Mouse (Mus musculus): Measurements from ENCODE around the gene Cmtm2a. TPM values are rescaled to one million over a fixed set of nuclear protein-coding genes. Genes with fewer than 3 reads are reported as not detected.
"Not testable (repeated sequence)": the region's sequence is repeated elsewhere in the genome, so short reads cannot be mapped to it uniquely, and the experiment has no call there.

The Cmtm2a gene
- polyA plus RNA-seq, 1 experiment from 2014 or later, result not detected

DNA sequence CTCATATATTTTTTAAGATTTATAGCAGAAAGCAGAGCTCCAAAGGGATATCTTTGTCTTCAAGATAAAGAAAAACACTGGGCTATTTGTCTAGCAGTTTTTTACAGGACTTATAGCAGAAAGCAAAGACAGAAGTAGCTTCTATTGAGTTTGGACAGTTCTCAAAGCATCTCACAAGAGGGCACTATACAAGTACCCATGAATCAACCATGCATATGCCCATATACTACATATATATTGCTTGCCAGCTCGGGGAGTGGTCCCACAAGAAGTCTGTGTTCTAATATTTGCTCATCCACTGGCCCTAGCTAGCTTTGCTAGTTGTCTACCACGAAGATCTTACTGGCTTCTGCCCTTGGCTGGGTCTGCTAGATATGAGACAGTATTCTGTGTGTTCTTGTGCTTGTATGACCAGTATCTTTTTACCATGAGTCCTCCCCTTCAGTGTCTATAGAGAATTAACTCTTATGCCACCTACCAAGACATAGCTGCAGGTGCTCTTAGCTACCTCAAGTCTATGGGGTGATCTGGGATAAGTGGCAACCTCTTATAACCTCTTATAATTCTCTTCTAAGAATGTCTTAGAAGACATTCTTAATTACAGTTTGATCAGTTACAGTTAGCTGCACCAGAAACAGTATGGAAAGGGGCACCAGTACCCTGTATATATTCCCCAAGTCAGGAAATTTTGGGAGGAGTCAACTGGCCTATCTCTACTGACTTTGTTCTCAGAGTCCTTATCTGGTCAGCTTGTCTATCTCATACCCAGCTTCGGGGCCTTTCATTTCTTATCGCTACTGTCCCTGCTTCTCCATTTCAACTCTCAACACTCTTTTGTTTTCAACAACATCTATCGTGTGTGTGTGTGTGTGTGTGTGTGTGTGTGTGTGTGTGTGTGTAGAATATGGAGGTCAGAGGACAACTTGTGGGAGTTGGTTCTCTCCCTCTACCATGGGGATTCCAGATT, 40.0 kb upstream of the Cmtm2a start:
- WGBS, result 86% methylated on average over 5 of the region's 5 CpGs
- H3K27ac ChIP-seq, result no peak overlapping the region

DNA sequence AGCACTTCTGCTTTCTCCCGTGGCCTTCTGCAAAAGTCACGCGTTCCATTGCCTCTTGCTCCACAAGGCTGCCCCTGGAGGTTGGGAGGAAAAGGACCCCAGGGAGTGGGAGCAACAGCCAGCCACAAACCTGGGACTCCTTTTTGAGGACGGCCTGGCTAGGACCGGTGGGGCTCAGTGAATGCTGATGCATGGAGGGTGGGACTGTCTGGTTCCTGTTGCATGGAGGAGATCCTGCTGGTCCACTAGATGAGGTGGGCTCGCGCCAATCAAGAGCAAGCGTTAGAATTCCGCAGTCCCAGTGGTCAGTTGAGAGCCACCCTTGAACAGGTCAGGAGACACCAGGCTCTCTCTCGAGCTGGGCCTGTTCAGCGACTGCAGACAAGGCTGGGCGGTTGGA, 28.9 kb upstream of the Cmtm2a start, which contains the start of gene Cmtm2b:
Gene Cmtm2b (plus strand): TSS at position 301 of the 400 bp plus-strand sequence.
- H3K27ac ChIP-seq; H3K36me3 ChIP-seq (ENCODE audit: poor library complexity, severe bottlenecking); H3K4me1 ChIP-seq; H3K4me2 ChIP-seq; H3K9me3 ChIP-seq (replicated peaks); H3K9ac ChIP-seq; H3K27me3 ChIP-seq; H3K4me3 ChIP-seq; ATAC-seq: not testable (repeated sequence)
- 90% methylated on average over 12 of the region's 12 CpGs for WGBS

More for the DNA sequence above, 40.0 kb upstream of the Cmtm2a start:
- Histone ChIP-seq H3K4me2 (no peak overlapping the region), H3K36me3 (ENCODE audit: poor library complexity, severe bottlenecking) (no peaks in the 10 kb centered on the region), H3K4me3 (no peak overlapping the region), H3K27me3 (no peaks in the 10 kb centered on the region), H3K4me1 (no peaks in the 10 kb centered on the region), H3K9me3 (replicated peaks) (peaks cover 4% of the 10 kb centered on the region; the same call in 1 of the 2 replicates), H3K9ac (no peak overlapping the region)
- no peak for ATAC-seq

DNA sequence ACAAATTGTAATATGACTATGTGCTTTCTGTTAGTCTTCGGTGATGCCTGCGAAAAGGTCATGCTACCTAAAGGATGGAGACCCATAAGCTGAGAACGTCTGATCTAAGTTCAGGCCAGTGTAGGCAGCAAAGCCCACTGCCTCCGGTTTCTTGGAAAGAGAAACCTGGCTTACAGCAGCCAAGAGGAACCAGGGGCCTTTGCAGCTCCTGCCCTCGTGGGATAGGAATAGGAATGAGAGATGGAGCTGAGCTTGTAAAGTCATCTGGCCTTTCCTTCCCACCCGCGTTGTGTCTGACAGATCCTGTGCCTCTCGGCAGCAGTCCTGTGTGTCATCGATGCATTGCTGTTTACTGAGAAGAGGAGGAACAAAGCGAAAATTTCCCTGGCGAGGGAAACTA, 28.3 kb upstream of the Cmtm2a start, which contains the start of gene Gm11020:
Gene Gm11020 (plus strand): TSS at position 301 of the 400 bp plus-strand sequence.
- not testable (repeated sequence) for H3K36me3 ChIP-seq (ENCODE audit: poor library complexity, severe bottlenecking); H3K9ac ChIP-seq; H3K4me3 ChIP-seq; H3K27ac ChIP-seq; H3K27me3 ChIP-seq; H3K9me3 ChIP-seq (replicated peaks); H3K4me1 ChIP-seq; ATAC-seq; H3K4me2 ChIP-seq
- 90% methylated on average over 11 of the region's 11 CpGs for WGBS

DNA sequence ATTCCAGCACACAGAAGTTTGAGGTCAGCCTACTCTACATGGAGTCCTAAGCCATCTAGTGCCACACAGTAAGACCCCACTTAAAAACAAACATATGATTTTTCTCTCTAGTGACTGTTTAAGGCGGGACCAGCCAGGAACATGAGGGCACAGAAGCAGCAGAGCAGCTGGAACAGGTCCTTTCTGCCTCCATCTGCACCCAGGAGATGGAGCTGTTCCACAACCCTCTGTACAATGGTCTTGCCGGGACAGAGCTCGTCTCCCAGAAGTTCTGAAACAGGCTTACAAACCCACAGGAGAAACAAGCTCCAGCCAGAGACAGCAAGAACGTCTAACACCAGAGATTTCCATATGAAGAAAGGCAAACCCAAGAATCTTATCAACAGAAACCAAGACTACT, 20.3 kb upstream of the Cmtm2a start:
- no peaks in the 10 kb centered on the region for H3K36me3 ChIP-seq (ENCODE audit: poor library complexity, severe bottlenecking)
- no peaks in the 10 kb centered on the region for H3K4me1 ChIP-seq
- H3K9ac ChIP-seq, result no peak overlapping the region
- no peak for ATAC-seq
- H3K27ac ChIP-seq, result no peak overlapping the region
- H3K4me2 ChIP-seq, result no peak overlapping the region
- H3K4me3 ChIP-seq, result no peak overlapping the region
- H3K9me3 ChIP-seq (replicated peaks), result no peaks in the 10 kb centered on the region
- no peaks in the 10 kb centered on the region for H3K27me3 ChIP-seq
- WGBS, result 76% methylated on average over 4 of the region's 4 CpGs

DNA sequence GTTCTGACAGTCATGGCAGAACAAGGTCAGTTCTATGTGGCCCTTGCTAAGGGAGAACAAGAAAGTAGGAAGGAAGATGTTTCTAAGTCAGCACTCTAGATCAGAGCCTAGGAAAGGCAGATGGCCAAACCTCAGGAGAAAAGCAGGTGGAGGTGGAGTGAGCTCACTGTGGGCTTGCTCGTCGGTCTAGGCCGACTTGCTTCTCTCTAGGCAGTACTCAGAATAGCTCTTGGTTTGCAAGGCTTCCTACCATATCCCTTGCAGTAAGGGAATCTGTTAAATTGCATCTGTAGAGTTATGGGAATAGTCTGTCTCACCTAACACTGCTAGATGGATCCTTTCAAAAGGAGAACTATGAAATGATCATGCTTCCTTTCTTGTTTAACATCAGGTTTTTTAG, 19.0 kb upstream of the Cmtm2a start:
- ATAC-seq; H3K9me3 ChIP-seq (replicated peaks); H3K36me3 ChIP-seq (ENCODE audit: poor library complexity, severe bottlenecking); H3K4me3 ChIP-seq; H3K27ac ChIP-seq; H3K4me2 ChIP-seq; H3K9ac ChIP-seq; H3K27me3 ChIP-seq; H3K4me1 ChIP-seq: not testable (repeated sequence)
- 91% methylated on average over 3 of the region's 3 CpGs for WGBS

DNA sequence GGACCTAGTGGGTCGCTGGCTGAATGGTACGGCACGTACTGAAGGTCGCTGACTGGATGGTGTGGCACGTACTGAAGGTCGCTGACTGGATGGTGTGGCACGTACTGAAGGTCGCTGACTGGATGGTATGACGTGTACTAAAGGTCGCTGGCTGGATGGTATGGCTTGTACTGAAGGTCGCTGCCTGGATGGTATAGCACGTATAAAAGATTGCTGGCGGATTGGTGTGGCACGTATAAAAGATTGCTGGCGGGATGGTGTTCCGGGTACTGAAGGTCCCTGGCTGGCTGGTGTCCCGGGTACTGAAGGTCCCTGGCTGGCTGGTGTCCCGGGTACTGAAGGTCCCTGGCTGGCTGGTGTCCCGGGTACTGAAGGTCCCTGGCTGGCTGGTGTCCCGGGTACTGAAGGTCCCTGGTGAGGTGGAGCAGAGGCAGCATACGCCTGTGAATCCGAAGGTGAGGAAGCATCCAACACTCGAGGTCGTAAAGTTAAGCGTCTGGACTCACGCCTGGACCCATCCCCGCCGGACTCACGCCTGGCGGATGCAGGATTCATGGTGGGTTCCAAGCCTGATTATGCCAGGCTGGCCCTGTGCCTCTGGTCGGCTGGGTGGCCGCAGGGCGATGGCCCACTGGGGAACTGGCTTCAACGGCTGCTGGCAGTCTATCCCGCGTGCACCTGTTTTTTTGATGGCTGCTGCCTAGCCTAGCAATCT, 16.6 kb upstream of the Cmtm2a start, which contains the start of the genes Gm45711 and Cmtm1:
Gene Gm45711 (minus strand): TSS at position 641 of the 715 bp plus-strand sequence.
Gene Cmtm1 (minus strand): TSS at position 705 of the 715 bp plus-strand sequence.
- not testable (repeated sequence) for H3K27me3 ChIP-seq; H3K9me3 ChIP-seq (replicated peaks); H3K27ac ChIP-seq; H3K4me2 ChIP-seq; H3K36me3 ChIP-seq (ENCODE audit: poor library complexity, severe bottlenecking); ATAC-seq; H3K4me3 ChIP-seq; H3K9ac ChIP-seq; H3K4me1 ChIP-seq
- WGBS, result 92% methylated on average over 36 of the region's 36 CpGs

DNA sequence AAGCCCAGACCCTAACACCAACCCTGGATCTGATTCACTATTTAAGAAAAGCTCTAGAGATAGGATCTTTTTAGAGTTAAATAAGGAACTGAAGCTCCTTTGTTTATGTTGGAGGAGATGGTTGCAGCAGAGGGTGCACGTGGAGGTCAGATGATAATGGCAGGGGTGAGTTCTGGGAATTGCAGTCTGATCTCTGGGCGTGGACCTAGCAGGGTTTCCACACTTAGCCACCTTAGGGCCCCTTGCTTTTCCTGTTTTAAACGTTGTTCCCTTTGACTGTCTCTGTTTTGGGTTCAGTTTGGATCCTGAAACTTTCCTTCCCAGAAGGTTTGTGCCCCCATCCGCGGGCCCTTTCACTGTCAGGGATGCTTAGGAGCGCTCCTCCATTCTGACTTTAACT, 15.4 kb upstream of the Cmtm2a start:
- not testable (repeated sequence) for H3K9ac ChIP-seq; H3K36me3 ChIP-seq (ENCODE audit: poor library complexity, severe bottlenecking); H3K9me3 ChIP-seq (replicated peaks); H3K4me3 ChIP-seq; H3K4me2 ChIP-seq; ATAC-seq; H3K27me3 ChIP-seq; H3K4me1 ChIP-seq; H3K27ac ChIP-seq
- 74% methylated on average over 6 of the region's 6 CpGs for WGBS

DNA sequence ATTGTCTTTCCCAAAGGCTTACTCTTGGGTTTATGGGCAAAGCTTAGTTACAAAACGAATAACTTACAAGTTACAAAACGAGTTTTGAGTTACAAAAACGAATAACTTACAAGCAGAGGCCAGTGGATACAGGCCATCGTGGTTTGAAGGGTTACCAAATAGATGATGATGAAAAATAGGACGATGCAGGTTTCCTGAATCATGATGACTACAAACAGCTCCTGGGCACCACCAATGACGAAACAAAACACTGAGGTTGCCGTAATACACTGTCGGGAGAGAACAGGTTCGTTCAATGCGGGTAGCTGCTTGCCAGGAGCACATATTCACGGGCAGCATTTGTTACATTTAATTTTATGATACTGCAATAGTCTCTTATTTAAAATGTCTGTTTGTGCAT, 12.0 kb upstream of the Cmtm2a start:
- H3K9me3 ChIP-seq (replicated peaks), result no peaks in the 10 kb centered on the region
- WGBS, result 89% methylated on average over 11 of the region's 11 CpGs
- H3K4me3 ChIP-seq, result no peak overlapping the region
- no peak for ATAC-seq
- H3K36me3 ChIP-seq (ENCODE audit: poor library complexity, severe bottlenecking), result no peaks in the 10 kb centered on the region
- H3K27ac ChIP-seq, result no peak overlapping the region
- no peaks in the 10 kb centered on the region for H3K27me3 ChIP-seq
- H3K4me2 ChIP-seq, result no peak overlapping the region
- H3K4me1 ChIP-seq, result peaks cover 17% of the 10 kb centered on the region
- no peak overlapping the region for H3K9ac ChIP-seq

DNA sequence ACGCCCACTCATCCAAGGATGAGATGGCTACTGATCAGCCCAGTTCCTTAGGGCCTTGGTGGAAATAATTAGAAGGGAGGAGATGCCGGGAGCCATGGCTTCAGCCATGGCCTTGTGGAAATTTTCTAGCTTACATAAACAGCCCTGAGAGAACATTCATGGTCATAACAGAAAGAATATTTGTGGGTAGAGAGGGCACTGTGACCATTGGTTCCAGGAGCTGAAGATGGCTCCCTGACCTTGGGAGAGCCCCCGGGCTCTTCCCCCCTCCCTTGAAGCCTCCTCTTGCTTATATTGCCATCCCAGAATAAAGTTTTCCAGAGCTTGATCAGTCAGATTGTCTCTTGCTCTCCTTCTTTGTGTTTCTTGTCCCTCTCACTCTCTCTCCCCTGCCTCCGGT, 9.6 kb upstream of the Cmtm2a start:
- ATAC-seq; H3K4me2 ChIP-seq; H3K9me3 ChIP-seq (replicated peaks); H3K9ac ChIP-seq; H3K27me3 ChIP-seq; H3K36me3 ChIP-seq (ENCODE audit: poor library complexity, severe bottlenecking); H3K27ac ChIP-seq; H3K4me3 ChIP-seq: not testable (repeated sequence)
- peaks cover 17% of the 10 kb centered on the region for H3K4me1 ChIP-seq
- WGBS, result 93% methylated on average over 4 of the region's 4 CpGs

DNA sequence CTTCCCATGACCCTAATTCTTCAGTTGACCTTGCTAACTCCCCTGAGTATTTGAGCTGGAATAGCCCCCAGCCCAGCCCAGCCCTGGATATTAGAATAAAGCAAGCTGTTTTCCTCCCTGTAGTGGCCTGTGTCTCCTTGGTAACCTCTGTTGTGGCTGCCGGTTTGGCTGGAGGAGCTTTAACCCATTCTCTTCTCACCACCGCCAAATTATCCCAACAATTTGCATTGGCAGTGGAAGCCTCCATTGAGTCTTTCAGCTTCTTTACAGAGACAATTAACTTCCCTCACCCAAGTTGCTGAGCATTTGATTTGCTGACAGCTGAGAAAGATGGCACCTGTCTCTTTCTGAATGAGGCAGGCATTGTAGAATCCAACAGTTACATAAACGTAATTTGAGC, 8.6 kb upstream of the Cmtm2a start:
- not testable (repeated sequence) for H3K36me3 ChIP-seq (ENCODE audit: poor library complexity, severe bottlenecking); H3K4me3 ChIP-seq; H3K9me3 ChIP-seq (replicated peaks); H3K27me3 ChIP-seq; H3K9ac ChIP-seq; H3K4me2 ChIP-seq; H3K27ac ChIP-seq
- 0% methylated on average over 3 of the region's 3 CpGs for WGBS
- peaks cover 17% of the 10 kb centered on the region for H3K4me1 ChIP-seq
- peak; percentile 91 for ATAC-seq

DNA sequence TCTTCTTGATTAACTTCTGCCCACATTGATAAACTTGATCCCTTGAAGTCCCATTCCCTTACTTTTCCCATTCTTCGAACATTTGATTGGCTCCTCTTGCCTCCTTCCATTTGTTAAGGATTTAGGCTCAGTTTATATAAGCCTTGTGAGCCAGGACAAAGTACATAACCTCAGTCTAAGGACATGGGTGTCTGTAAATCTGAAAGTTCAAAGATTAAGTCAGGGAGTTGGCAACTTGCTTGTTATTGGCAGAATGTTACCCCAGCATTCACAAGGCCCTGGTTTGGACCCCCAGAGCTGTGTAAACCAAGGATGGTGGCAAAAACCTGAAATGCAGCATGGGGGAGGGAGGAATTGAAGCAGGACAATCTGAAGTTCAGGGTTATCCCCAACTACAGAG, 1.4 kb upstream of the Cmtm2a start:
- ATAC-seq, result no peak
- H3K9me3 ChIP-seq (replicated peaks), result no peaks in the 10 kb centered on the region
- H3K4me1 ChIP-seq, result no peaks in the 10 kb centered on the region
- WGBS, result 92% methylated on average over 1 of the region's 1 CpGs
- no peak overlapping the region for H3K9ac ChIP-seq
- H3K36me3 ChIP-seq (ENCODE audit: poor library complexity, severe bottlenecking), result no peaks in the 10 kb centered on the region
- H3K4me2 ChIP-seq, result no peak overlapping the region
- H3K27ac ChIP-seq, result no peak overlapping the region
- H3K27me3 ChIP-seq, result no peaks in the 10 kb centered on the region
- H3K4me3 ChIP-seq, result no peak overlapping the region

DNA sequence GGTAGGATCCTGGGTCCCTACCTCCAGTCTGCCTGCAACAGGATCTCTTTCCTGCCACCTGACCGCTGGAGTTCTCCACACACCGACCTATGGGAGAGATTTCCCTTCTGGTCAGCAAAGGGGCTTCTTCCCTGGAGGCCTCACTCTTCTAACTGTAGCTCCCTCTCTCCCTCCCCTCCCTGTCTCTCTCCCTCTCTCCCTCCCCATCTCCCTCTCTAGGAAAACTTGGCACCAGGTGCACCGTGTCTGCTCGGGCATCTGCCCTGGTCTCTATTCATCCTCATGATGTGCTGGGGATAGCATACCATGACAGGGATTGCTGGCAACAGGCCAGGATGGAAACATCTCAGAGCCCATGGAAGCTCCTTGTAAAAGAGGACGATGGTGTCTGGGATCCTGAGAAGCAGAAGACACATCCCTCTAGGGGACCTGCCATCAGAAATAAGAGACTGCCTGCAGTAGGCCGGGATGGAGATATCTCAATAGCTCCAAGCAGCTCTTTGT, 24.0 kb downstream of the Cmtm2a start:
- no peak overlapping the region for H3K27ac ChIP-seq
- H3K27me3 ChIP-seq, result no peaks in the 10 kb centered on the region
- H3K4me2 ChIP-seq, result no peak overlapping the region
- H3K9ac ChIP-seq, result no peak overlapping the region
- no peak for ATAC-seq
- H3K36me3 ChIP-seq (ENCODE audit: poor library complexity, severe bottlenecking), result peaks cover 7% of the 10 kb centered on the region
- no peaks in the 10 kb centered on the region for H3K9me3 ChIP-seq (replicated peaks)
- H3K4me3 ChIP-seq, result no peak overlapping the region
- 88% methylated on average over 6 of the region's 6 CpGs for WGBS
- H3K4me1 ChIP-seq, result no peaks in the 10 kb centered on the region

Measured in forebrain, embryonic 13.5 days (tissue).